Mouse (Mus musculus): ENCODE data around the gene Sh2d7. TPM values are rescaled to one million over a fixed set of nuclear protein-coding genes. Genes with fewer than 3 reads are reported as not detected.
"Not testable (repeated sequence)": the region's sequence is repeated elsewhere in the genome, so short reads cannot be mapped to it uniquely, and the experiment has no call there.

Gene Sh2d7
- total RNA-seq, 2 experiments from 2014 or later, result not detected

DNA sequence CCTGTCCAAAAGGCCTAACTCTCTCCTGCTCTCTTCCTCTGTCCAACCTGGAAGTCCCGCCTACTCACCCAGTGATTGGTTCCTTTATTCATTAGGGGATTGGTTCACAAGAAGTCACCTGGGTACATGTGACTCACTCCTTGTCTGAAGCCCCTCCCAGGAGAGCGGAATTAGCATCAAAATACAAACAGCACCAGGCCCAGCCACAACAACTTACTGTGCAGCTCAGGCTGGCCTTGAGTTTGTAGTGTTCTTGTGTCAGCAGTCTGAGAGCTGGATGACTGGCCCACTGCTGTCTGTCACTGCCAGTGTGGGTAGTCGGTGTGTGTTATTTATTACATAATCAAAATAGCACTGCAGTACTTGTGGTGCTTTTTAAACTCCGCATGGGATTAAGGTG is 54.9 kb downstream of the Sh2d7 start:
- not testable (repeated sequence) for ATAC-seq (replicated peaks; ENCODE audit: low FRiP score, low TSS enrichment, poor library complexity, severe bottlenecking)

Other genes starting within 250 kb of the Sh2d7 start
- 0.26 and 4.0 TPM in 2 replicates for gene Dmxl2, start 37.4 kb upstream of the Sh2d7 start, total RNA-seq (2014; fragmentation: Nextera tagmentation)
- gene Dmxl2, start 37.4 kb upstream of the Sh2d7 start, total RNA-seq (2017), result 0.91 and 2.6 TPM in 2 replicates
- gene Cib2, start 21.2 kb downstream of the Sh2d7 start, total RNA-seq (2014; fragmentation: Nextera tagmentation), result not detected in 2 replicates
- not detected in 2 replicates for gene Cib2, start 21.2 kb downstream of the Sh2d7 start, total RNA-seq (2017)
- 135 and 146 TPM in 2 replicates for gene Idh3a, start 47.4 kb downstream of the Sh2d7 start, total RNA-seq (2014; fragmentation: Nextera tagmentation)
- gene Idh3a, start 47.4 kb downstream of the Sh2d7 start, total RNA-seq (2017), result 105 and 155 TPM in 2 replicates
- gene Acsbg1, start 122.9 kb downstream of the Sh2d7 start, total RNA-seq (2014; fragmentation: Nextera tagmentation), result 0.12 TPM in 1 of 2 replicates, not detected in the other
- not detected in 2 replicates for gene Acsbg1, start 122.9 kb downstream of the Sh2d7 start, total RNA-seq (2017)
- 9.2 and 10.4 TPM in 2 replicates for gene Dnaja4, start 159.9 kb downstream of the Sh2d7 start, total RNA-seq (2014; fragmentation: Nextera tagmentation)
- 6.1 and 7.4 TPM in 2 replicates for gene Dnaja4, start 159.9 kb downstream of the Sh2d7 start, total RNA-seq (2017)
- 94.9 and 125 TPM in 2 replicates for gene Wdr61, start 195.5 kb downstream of the Sh2d7 start, total RNA-seq (2014; fragmentation: Nextera tagmentation)
- 123 and 136 TPM in 2 replicates for gene Wdr61, start 195.5 kb downstream of the Sh2d7 start, total RNA-seq (2017)
- not detected in 2 replicates for gene Crabp1, start 225.8 kb downstream of the Sh2d7 start, total RNA-seq (2014; fragmentation: Nextera tagmentation)
- not detected in 2 replicates for gene Crabp1, start 225.8 kb downstream of the Sh2d7 start, total RNA-seq (2017)